Mouse (Mus musculus): ENCODE results near the gene Pcnx.

DNA sequence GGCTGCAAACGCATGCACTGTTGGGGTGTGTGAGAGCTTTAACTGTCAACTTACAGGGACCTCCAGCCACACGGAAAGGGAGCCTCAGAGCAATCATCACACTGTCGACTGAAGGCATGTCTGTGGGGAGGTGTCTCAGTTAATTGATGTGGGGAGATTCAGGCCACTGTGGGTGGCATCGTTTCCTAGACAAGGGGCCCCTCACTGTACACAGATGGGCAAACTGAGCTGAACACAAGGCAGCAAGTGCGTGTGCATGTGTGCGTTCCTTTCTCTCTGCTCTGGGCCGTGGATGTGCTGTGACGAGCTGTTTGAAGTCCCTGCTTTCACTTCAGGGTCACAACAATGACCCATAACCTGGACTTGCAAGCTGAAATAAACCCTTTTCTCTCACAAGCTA, 49.4 kb upstream of the Pcnx start:
- TF ChIP-seq POLR2A (IDR thresholded peaks at IDR 0.05; ENCODE audit: borderline replicate concordance, low read depth, low read length) (no peak), CTCF (IDR thresholded peaks at IDR 0.05; ENCODE audit: low read depth, low read length) (no peak)
